Mouse (Mus musculus) embryonic facial prominence, embryonic 14.5 days (tissue): ENCODE results near the gene Car7. TPM values are rescaled to one million over a fixed set of nuclear protein-coding genes. Genes with fewer than 3 reads are reported as not detected.

Experiments
- ATAC-seq: fragments of 200-750 bp; cut with Nextera tagmentation; 2 replicates; pipeline ENCODE4 v1.8.0; 2017; ENCODE audit warnings: low read depth, moderate number of reproducible peaks, moderate TSS enrichment
- DNase-seq: peaks from one replicate; pipeline ENCODE4 v3.0.0-alpha.2; 2015; ENCODE audit warnings: low spot score
- H3K27ac ChIP-seq: fragments of 300-500 bp; sonication (generic); replicated peaks from 2 replicates; pipeline ENCODE4 v1.5.1; 2014; ENCODE audit warnings: low read depth, mild to moderate bottlenecking, low read length, moderate library complexity
- H3K27me3 ChIP-seq: fragments of 300-500 bp; sonication (generic); replicated peaks from 2 replicates; pipeline ENCODE4 v1.6.1; 2014; ENCODE audit warnings: low read length; ENCODE audit not compliant: control insufficient read depth, insufficient read depth
- H3K36me3 ChIP-seq: fragments of 300-500 bp; sonication (generic); 2 replicates; pipeline ENCODE4 v1.6.1; 2014; ENCODE audit warnings: low read length, mixed read lengths; ENCODE audit not compliant: control insufficient read depth, insufficient read depth
- H3K4me1 ChIP-seq: fragments of 300-500 bp; sonication (generic); 2 replicates; pipeline ENCODE4 v1.6.1; 2014; ENCODE audit warnings: antibody characterized with exemption, low read length; ENCODE audit not compliant: control insufficient read depth, insufficient read depth
- H3K4me2 ChIP-seq: fragments of 300-500 bp; sonication (generic); 2 replicates; pipeline ENCODE4 v1.6.1; 2014; ENCODE audit warnings: low read depth, mild to moderate bottlenecking, low read length, moderate library complexity, mixed read lengths
- H3K4me3 ChIP-seq: fragments of 300-500 bp; sonication (generic); 2 replicates; pipeline ENCODE4 v1.5.1; 2014; ENCODE audit warnings: low read depth, mild to moderate bottlenecking, low read length
- H3K9ac ChIP-seq: fragments of 300-500 bp; sonication (generic); 2 replicates; pipeline ENCODE4 v1.6.1; 2014; ENCODE audit warnings: low read depth, mild to moderate bottlenecking, low read length, moderate library complexity, mixed read lengths
- H3K9me3 ChIP-seq: fragments of 300-500 bp; sonication (generic); 2 replicates; pipeline ENCODE4 v1.6.1; 2016; ENCODE audit warnings: low read length; ENCODE audit not compliant: control insufficient read depth
- WGBS: fragments of 180-500 bp; shearing (Covaris S2); extraction: QIAGEN DNeasy Blood & Tissue Kit; methylation state at CpG from one replicate; pipeline ENCODE4 v1.1.7; 2014; 5-methylcytosine and 5-hydroxymethylcytosine counted together
- polyA plus RNA-seq: library from polyadenylated mRNA; unstranded; fragments of >200 nt; fragmentation: Nextera tagmentation; extraction: Ambion mirVana; gene quantifications from 2 replicates; pipeline ENCODE4 v1.2.1, GENCODE M21; 2014

The Car7 gene
- 1.0 and 1.6 TPM in 2 replicates for polyA plus RNA-seq

GRCm38 (mm10) chr8:104533971-104534778 is at the start of gene Car7, which contains the start of gene Nae1:
Car7 (plus strand) TSS chr8:104534689.
Nae1 (minus strand) TSS chr8:104534637.
- 0% methylated on average over 30 of the region's 70 CpGs for WGBS
- peak within 1 kb of the TSS; percentile 97 for H3K4me3 ChIP-seq
- peak; percentile 97 for ATAC-seq
- peak; percentile 93 for DNase-seq
- H3K9me3 ChIP-seq = no peaks in the 10 kb centered on the region
- H3K27ac ChIP-seq = peak within 1 kb of the TSS; percentile 85
- H3K27me3 ChIP-seq = peaks cover 4% of the 10 kb centered on the region; the same call in 1 of the 2 replicates
- H3K4me1 ChIP-seq = peaks cover 10% of the 10 kb centered on the region; the same call in 1 of the 2 replicates
- peaks cover 10% of the 10 kb centered on the region for H3K36me3 ChIP-seq
- H3K9ac ChIP-seq = peak within 1 kb of the TSS; percentile 98
- H3K4me2 ChIP-seq = peak within 1 kb of the TSS; percentile 71

DNA sequence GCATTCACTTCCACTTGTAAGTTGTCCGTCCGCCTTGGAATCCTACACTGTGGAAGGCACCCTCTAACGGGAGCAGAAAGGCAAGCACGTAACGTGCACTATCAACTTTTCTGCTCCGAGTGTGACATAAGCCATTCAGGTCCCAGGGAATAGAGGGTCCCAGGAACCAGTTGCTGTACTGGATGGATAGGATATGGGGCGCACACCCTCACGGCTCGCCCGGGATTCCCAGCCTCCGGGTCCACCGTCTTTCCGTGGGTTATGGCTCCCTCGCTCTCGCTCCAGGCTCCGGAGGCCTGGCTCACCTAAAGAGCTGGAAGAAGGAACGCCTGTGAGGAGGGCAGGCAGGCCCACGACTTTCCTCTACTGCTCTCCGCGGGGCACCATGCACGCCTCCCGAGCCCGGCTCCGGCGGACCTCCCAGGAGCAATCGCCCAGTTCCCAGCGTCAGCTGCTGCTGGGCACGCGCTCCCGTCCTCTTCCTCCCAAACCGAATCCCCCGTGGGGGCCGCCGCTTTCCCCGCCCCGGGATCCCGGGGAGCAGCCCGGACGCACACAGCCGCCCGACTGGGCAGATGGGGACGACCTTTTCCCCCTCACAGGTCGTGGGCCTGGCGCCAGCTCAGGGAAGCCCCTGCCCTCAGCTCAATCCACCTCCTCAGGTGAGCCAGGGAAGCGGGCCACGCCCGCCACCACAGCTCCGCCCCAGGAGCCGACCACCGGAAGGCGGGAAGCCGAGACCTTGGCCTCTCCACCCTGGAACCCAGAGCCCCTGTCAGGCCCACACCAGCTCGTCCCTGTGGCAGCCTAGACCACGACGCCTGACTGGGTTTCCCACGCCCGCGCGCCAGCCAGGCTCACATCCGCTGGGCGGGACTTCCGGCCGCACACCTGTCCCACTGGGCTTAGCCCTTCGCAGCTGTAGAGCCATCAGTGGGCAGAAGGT is 25.2 kb upstream of the Car7 start, which contains the start of gene Terb1:
Gene Terb1, minus strand, starts transcription at position 850 of the 946 bp plus-strand sequence.
- Histone ChIP-seq H3K9ac (peak within 1 kb of the TSS; percentile 75), H3K4me2 (peak within 1 kb of the TSS; percentile 99), H3K4me1 (no peaks in the 10 kb centered on the region), H3K27me3 (no peaks in the 10 kb centered on the region), H3K36me3 (peaks cover 17% of the 10 kb centered on the region), H3K4me3 (peak within 1 kb of the TSS; percentile 59), H3K27ac (peak within 1 kb of the TSS; percentile 28; the same call in 1 of the 2 replicates), H3K9me3 (0 out of 2 replicates have a peak, but pooled peaks cover 5% of the 10 kb centered on the region)
- WGBS = 3% methylated on average over 37 of the region's 64 CpGs
- DNase-seq = peak; percentile 30
- peak; percentile 84 for ATAC-seq

GRCm38 (mm10) chr8:104510134-104510533 is 24.4 kb upstream of the Car7 start:
- Histone ChIP-seq H3K9ac (no peak overlapping the region), H3K4me2 (peak overlapping the region; percentile 99; the same call in 1 of the 2 replicates), H3K9me3 (0 out of 2 replicates have a peak, but pooled peaks cover 5% of the 10 kb centered on the region), H3K4me1 (no peaks in the 10 kb centered on the region), H3K4me3 (0 out of 2 replicates have a peak overlapping the region, but pooled peaks have one; percentile 59), H3K27ac (no peak overlapping the region), H3K36me3 (peaks cover 25% of the 10 kb centered on the region), H3K27me3 (no peaks in the 10 kb centered on the region)
- WGBS = 77% methylated on average over 3 of the region's 3 CpGs
- ATAC-seq (no peak), DNase-seq (no peak)

GRCm38 (mm10) chr8:104517872-104518271 is 16.6 kb upstream of the Car7 start:
- no peak overlapping the region for H3K4me2 ChIP-seq
- WGBS = 72% methylated on average over 5 of the region's 5 CpGs
- H3K9ac ChIP-seq = no peak overlapping the region
- no peak overlapping the region for H3K4me3 ChIP-seq
- no peaks in the 10 kb centered on the region for H3K27me3 ChIP-seq
- no peaks in the 10 kb centered on the region for H3K9me3 ChIP-seq
- DNase-seq = no peak
- H3K36me3 ChIP-seq = peaks cover 70% of the 10 kb centered on the region
- no peak for ATAC-seq
- no peaks in the 10 kb centered on the region for H3K4me1 ChIP-seq
- H3K27ac ChIP-seq = no peak overlapping the region

- Histone ChIP-seq H3K27me3 (no peaks in the 10 kb centered on the region), H3K4me3 (no peak overlapping the region), H3K27ac (no peak overlapping the region), H3K9ac (no peak overlapping the region), H3K4me1 (peaks cover 10% of the 10 kb centered on the region; the same call in 1 of the 2 replicates), H3K36me3 (peaks cover 43% of the 10 kb centered on the region), H3K4me2 (no peak overlapping the region), H3K9me3 (no peaks in the 10 kb centered on the region)
- ATAC-seq = no peak
- no peak for DNase-seq
- WGBS = 89% methylated on average over 6 of the region's 6 CpGs
Observed at GRCm38 (mm10) chr8:104529671-104530070, 4.8 kb upstream of the Car7 start.

GRCm38 (mm10) chr8:104533551-104533950 is 938 bp upstream of the Car7 start:
- no peaks in the 10 kb centered on the region for H3K9me3 ChIP-seq
- peak overlapping the region; percentile 98 for H3K9ac ChIP-seq
- ATAC-seq (no peak), DNase-seq (no peak)
- WGBS = 15% methylated on average over 7 of the region's 7 CpGs
- H3K4me1 ChIP-seq = peaks cover 10% of the 10 kb centered on the region; the same call in 1 of the 2 replicates
- H3K36me3 ChIP-seq = peaks cover 13% of the 10 kb centered on the region
- no peaks in the 10 kb centered on the region for H3K27me3 ChIP-seq
- H3K27ac ChIP-seq = 0 out of 2 replicates have a peak overlapping the region, but pooled peaks have one; percentile 85
- H3K4me3 ChIP-seq = peak overlapping the region; percentile 97
- peak overlapping the region; percentile 71 for H3K4me2 ChIP-seq

- peaks cover 10% of the 10 kb centered on the region for H3K27me3 ChIP-seq
- H3K4me1 ChIP-seq = peaks cover 10% of the 10 kb centered on the region; the same call in 1 of the 2 replicates
- DNase-seq = no peak
- H3K4me2 ChIP-seq = peak overlapping the region; percentile 71
- peak overlapping the region; percentile 97 for H3K4me3 ChIP-seq
- peaks cover 5% of the 10 kb centered on the region for H3K36me3 ChIP-seq
- H3K9ac ChIP-seq = peak overlapping the region; percentile 98
- WGBS = 13% methylated on average over 9 of the region's 9 CpGs
- ATAC-seq = peak; percentile 39
- H3K27ac ChIP-seq = no peak overlapping the region
- H3K9me3 ChIP-seq = no peaks in the 10 kb centered on the region
Observed at GRCm38 (mm10) chr8:104534779-104535141, 271 bp downstream of the Car7 start.

- H3K4me3 ChIP-seq = peak overlapping the region; percentile 5; the same call in 1 of the 2 replicates
- H3K36me3 ChIP-seq = no peaks in the 10 kb centered on the region
- H3K9ac ChIP-seq = no peak overlapping the region
Observed at GRCm38 (mm10) chr8:104535378-104535777, 889 bp downstream of the Car7 start.

More at GRCm38 (mm10) chr8:104535378-104535777, 889 bp downstream of the Car7 start:
- H3K4me2 ChIP-seq = peak overlapping the region; percentile 71
- H3K4me1 ChIP-seq = peaks cover 10% of the 10 kb centered on the region; the same call in 1 of the 2 replicates
- ATAC-seq (no peak), DNase-seq (no peak)
- no peak overlapping the region for H3K27ac ChIP-seq
- WGBS = 33% methylated on average over 7 of the region's 7 CpGs
- no peaks in the 10 kb centered on the region for H3K9me3 ChIP-seq
- H3K27me3 ChIP-seq = peaks cover 16% of the 10 kb centered on the region
